Mouse (Mus musculus) lung, postnatal 0 days (tissue): ENCODE data around the gene Spata19.

Experiments
- CTCF ChIP-seq: IDR thresholded peaks from 2 replicates; pipeline ENCODE4 v1.5.1; 2016; ENCODE audit warnings: antibody characterized with exemption, mild to moderate bottlenecking
- EP300 ChIP-seq: IDR thresholded peaks from 2 replicates; pipeline ENCODE4 v1.6.1; 2016; ENCODE audit warnings: antibody characterized with exemption, mild to moderate bottlenecking, control low read depth

- TF ChIP-seq CTCF = no peak
- TF ChIP-seq EP300 = no peak
Measured at GRCm38 (mm10) chr9:27433301-27433700, 36.7 kb downstream of the Spata19 start.
